Mouse (Mus musculus): ENCODE data around the gene Krt88. TPM values are rescaled to one million over a fixed set of nuclear protein-coding genes. Genes with fewer than 3 reads are reported as not detected.
A peak's percentile ranks its signal among the peaks of the same experiment; 100 is the strongest.

Gene Krt88
- total RNA-seq (2021), result not detected
- long read RNA-seq, result 0 reads

DNA sequence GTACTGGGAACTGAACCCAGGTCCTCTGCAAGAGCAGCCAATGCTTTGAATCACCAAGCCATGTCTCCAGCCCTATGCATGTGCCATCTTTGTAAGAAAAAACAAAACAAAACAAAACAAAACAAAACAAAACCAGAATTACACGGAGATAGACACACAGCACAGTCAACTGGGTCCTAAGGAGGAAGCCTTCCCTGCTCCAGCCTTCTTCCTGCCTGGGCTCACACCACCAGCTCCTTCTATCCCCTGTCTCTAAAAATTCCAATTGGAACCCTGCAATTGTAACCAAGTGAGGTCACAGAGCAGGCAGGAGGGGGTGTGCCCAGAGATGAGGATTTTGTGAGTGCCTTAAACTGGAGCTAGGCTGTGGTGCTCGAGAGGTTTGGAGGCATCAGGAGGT, at the start of gene Krt88:
Krt88 (plus strand) TSS at position 301 of the 400 bp plus-strand sequence.
- no peak for DNase-seq (ENCODE audit: low spot score in 2 of 2)

DNA sequence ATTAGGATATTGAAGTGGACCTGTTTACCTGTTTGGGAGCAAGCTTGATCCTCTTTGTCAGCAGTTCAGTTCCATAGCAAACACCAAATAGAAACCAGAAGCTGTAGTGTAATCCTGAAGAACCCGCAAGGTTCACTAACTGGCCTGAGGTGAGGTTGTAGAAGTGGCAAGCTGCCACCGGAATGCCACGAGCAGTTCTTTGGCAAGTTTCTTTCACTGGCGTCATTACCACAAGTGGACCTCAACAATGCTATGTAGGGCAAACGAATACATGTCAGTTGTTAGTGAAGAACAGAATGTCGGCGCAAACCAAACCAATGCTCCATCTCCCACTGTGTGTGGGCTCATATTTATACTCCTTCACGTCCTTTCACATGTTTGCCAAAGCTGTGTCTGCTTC, 49.3 kb upstream of the Krt88 start:
- no peak for DNase-seq (ENCODE audit: low spot score in 2 of 2)

DNA sequence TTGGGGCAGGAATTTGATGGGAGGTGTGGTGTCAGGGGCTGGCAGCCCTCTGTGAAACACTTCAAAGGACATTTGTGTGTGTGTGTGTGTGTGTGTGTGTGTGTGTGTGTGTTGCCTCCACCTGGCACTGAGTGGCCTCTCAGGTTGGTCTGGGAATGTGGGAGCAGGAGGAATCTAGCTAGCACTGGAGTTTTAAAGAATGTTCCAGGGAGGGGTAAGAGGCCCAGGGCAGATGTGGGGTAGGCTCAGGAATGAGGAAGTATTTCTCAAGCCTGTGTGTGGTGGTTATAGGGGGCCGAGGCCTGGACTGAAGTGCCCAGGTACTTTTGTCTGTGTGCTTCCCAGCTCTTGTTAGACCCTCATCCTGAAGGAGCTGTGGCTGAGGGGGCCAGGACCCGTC, 36.8 kb upstream of the Krt88 start, which contains the start of gene Krt7:
Krt7 (plus strand) TSS at position 269 of the 400 bp plus-strand sequence.
- DNase-seq (ENCODE audit: low spot score in 2 of 2), result no peak

DNA sequence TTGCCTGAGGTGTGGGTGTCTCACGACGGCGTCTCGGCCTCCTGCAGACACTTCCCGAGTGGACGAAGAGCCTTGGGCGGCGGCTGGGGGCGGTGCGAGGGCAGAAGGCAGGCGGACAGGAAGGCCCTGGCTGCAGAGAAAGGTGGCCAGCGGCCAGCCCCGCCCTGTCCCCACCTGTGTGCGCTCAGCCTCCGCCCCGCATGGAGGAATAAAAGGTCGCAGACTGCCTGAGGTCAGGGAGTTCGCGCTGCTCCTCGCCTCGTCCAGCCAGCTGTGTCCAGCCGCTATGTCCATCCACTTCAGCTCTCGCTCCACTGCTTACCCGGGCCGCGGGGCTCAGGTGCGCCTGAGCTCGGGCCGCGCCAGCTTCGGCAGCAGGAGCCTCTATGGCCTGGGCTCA, 35.4 kb upstream of the Krt88 start:
- no peak for DNase-seq (ENCODE audit: low spot score in 2 of 2)

DNA sequence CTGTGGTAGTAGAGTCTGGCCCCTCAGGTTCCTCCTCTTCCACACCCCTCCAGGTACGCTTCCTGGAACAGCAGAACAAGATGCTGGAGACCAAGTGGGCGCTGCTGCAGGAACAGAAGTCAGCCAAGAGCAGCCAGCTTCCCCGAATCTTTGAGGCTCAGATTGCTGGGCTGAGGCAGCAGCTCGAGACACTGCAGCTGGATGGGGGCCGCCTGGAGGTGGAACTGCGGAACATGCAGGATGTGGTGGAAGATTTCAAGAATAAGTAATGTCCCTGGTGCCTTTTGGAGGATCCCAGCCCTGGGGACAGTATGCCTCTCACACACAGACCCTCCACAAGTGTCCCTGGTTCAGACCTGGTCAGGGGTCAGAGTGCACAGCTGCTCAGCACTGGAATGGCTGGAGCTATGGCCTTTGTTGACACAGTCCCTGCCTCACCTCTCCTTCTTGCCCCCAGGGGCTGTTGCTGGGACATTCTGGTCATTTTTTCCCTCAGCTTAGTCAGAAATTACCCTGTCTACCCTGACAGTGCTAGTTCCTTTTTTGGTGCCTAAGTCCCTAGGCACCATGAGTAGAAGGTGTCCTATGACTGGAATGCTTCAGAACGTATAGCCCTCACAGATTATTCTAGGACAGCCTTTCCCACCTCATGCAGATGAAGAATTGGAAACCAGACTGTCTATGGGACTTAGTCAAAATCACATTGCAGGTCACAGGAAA, 33.5 kb upstream of the Krt88 start:
- DNase-seq (ENCODE audit: low spot score in 2 of 2), result no peak

DNA sequence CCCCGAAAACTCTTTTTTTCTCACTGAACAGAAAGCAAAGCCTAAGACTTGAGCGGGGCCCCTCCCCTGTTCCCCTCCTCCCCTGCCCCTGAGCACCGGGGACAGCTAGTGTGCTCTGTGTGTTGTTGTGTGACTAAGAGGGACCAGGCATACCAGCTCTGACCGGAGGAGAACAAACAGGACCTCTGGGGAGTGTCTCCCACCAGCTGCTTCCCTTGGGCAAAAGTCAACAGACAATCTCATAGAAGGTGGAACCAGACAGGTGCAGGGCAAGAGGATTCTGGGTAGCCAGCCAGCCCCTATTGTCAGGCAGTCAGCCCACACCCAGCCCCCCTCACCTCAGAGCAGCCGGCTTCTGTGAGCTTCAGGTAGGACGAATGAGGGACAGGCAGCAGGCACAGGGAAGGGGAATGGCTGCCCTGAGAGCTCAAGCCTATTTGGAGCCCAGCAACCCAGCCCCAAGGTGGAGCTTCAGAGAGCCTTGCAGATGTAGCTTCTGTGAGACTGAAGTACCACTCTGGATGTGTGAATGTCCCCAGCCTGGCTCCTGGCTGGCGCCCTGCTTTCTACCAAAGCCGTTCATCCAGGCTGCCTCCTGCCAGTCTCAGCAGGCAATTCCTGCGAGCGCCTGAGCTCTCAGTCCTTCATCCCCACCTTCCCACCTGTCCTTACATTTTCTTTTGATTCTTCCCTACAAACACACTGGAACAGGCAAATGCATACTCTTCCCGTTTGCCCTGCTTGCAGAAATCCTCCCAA, 32.6 kb upstream of the Krt88 start:
- DNase-seq (ENCODE audit: low spot score in 2 of 2), result no peak

DNA sequence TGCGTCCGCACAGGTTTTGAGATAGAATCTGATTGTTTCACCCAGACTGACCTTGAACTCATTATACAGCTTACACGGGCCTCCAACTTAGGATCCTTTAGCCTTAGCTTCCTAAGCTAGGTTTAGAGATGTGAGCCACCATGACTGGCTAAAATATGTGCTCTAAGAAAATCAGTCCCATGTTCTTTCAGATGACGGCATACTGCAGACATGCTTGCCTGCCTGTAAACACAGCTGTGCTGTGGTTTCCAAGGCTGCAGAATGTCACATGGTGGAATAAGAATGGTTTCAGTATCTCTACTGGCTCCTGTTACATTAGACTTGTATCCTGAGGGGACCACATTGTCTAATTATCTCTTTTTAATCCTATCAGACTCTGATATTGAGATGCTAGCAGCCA, 28.6 kb upstream of the Krt88 start:
- DNase-seq (ENCODE audit: low spot score in 2 of 2), result peak; percentile 13 to 26

DNA sequence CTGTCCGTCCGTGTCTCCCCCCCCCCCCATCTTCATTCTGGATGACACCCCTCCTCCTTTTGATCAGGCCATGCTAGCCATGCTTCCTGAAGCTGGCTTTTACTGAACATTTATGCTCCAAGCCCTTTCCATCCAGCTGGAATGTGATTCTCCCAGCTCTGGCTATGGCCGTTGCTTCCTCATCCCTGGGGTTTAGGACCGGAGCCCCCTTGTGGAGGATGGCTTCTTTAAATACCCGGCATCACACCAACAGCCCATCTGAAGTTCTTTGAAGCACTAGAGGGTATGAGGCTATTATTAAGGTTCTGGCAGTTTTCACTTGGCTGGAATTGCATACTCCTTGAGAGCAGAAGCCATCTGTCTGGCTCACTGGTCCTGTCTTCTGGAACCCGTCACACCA, 26.6 kb upstream of the Krt88 start:
- peak in 1 of 2 experiments; percentile 16 for DNase-seq (ENCODE audit: low spot score in 2 of 2)

DNA sequence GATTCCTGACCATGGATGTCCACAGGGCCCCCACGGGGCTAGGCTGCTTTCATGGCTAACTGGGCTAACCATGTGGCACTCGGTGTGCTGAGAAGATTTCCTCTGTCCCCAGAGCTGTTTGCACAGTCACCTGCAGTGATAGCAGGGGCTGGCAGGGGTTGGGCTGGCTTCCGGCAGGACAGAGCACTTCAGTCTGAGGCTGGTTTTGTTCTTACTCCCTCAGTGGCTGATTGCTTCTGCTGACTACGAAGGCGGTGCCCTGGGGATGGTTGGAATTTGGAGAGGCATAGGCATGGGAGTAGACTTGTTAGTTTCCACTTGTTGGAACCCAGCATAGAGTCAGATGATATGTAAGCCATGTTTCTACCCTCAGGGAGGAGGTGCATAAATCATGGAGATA, 22.6 kb upstream of the Krt88 start:
- DNase-seq (ENCODE audit: low spot score in 2 of 2), result no peak

DNA sequence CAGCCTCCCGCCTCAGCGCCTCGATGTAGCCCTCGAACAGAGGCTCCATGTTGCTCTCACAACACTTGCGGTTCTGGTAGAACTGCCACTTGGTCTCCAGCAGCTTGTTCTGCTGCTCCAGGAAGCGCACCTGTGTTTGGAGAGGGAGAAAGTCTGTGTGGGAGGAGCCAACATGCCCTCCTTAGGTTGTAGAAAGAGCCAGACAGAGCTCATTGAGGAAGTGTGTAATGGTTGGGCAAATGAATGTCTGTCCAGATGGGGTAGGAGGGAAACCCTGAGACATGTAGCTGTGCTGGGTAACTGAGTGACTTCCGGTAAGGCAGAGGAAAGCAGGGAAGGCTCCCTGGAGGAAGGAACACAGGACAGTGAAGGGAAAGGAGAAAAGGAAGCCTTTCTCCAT, 10.9 kb upstream of the Krt88 start:
- DNase-seq (ENCODE audit: low spot score in 2 of 2), result no peak

DNA sequence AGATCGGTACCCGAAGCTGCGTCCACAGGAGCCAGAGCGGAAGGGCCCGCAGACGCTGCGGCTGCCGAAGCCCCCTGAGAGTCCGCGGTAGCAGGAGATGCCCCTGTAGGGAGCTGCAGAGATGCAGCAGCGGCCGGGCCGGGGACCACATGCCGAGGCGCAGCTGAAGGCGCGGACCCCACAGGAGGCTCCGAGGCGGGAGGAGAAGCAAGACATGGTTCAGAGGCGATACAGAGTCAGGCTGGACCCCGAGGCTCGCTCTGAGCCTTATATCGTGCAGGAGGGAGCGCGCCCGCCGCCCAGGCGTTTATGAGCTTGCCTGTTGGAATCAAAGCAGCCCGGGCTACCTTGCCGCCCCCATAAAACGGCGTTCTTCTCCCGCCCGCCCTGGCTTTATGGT, 9.0 kb upstream of the Krt88 start, which contains the start of gene Krt87:
Krt87 (minus strand) TSS at position 250 of the 400 bp plus-strand sequence.
- DNase-seq (ENCODE audit: low spot score in 2 of 2), result no peak

DNA sequence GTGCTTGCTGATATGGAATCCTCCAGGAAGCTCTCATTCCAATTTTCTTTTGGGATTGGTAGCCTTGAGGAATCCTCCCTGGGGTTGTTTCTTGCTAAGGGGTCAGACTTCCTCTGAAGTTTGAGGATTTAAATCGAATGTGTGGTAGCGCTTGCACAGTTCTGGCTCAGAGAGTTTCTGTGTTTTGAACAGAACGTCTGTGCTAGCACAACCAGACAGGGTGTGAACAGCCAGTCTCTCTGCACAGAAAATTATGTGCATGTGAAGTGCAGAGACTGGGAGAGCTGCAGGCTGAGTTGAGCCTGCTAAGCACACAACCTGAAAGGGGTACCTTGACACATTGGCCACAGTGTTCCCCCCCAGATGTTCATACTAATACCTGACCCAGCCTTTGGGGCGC, 6.7 kb upstream of the Krt88 start:
- DNase-seq (ENCODE audit: low spot score in 2 of 2), result peak; percentile 36 to 70

DNA sequence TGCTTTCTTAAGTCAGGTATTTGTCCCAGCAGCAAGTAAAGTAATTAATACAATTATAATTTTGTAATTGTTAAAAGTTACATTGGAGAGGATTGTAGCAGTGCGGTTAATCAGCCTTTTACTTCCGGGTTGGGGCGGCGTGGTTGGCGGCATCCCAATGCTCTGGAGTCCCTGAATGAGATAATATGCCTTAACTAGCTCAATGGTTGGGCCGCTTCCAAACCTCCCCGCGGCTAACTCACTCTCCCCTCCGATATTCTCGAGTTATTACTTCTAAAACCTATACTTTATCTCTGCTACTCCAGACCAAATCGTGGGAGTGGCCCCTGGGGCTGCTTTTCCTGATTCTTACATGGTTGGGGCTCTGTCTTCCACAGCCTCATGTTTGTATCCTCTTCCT, 972 bp upstream of the Krt88 start:
- DNase-seq (ENCODE audit: low spot score in 2 of 2), result peak in 1 of 2 experiments; percentile 9

DNA sequence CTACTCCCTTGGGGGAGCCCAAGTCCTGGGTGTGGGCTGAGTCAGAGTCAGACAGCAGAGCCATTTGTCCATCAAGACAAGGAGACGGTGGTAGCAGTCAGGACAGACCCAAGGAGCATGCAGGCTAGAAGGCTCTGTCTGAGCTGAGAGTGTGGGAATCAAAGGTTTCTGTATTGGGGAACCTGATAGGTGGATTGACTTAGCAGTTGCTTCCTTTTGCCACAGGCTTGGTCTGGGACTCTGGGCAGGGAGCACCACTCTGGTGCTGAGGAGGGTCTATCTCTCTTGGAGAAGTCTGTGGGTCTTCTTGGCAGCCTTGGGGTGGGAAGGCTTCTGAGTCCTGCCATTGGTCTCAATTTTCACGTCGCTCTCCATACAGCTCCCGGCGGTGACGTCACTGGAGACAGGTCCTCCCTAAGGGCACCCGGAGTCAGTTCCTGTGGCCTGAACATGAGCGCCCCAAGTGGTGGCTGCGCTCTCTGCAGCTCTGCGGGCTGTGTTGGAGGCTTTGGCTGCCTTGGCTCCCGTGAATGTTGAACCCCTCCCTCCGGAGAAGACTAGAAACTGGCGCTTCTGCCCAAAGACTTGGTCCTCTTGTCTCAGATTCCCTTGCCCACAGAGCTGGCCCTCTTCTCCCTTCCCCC, 5.7 kb downstream of the Krt88 start:
- DNase-seq (ENCODE audit: low spot score in 2 of 2), result peak; percentile 47 to 86

DNA sequence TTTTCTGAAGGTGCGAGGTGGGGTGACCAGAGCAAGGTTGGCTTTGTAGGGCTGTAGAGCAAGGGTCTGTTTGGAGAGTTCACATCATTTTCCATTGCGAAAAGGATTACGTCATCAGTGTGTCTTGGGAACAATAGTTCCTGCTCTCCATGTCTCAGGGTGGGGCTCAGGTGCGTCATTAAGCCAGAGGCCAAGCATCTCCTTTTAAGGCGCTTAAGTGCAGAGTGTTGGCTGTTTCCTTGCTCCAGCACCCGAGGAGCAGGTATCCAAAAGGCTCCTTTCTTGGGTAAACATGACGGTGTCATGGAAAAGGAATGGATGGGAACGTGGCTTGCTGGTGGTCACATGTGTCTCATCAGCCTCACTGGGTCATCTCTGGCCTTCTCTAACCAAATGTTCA, 7.2 kb downstream of the Krt88 start:
- DNase-seq (ENCODE audit: low spot score in 2 of 2), result no peak

DNA sequence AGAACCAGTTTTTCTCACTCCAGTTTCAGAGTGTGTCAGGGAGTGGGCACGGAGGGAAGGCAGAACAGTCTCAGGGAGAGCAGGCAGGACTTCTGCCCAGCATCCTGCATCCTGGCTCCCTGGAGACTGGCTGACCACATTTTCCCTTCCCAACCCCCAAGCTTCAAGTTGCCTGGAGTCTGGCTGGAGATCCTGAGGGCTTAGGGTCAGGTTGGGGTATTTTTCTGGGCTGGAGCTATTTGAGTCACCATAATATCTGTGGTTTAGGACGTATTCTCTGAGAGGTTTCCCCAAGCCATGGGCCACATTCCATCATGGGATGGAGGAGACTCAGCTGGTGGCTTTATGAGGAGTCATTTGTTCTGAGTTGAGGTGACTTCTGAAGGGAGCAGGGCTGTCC, 7.7 kb downstream of the Krt88 start:
- DNase-seq (ENCODE audit: low spot score in 2 of 2), result no peak

DNA sequence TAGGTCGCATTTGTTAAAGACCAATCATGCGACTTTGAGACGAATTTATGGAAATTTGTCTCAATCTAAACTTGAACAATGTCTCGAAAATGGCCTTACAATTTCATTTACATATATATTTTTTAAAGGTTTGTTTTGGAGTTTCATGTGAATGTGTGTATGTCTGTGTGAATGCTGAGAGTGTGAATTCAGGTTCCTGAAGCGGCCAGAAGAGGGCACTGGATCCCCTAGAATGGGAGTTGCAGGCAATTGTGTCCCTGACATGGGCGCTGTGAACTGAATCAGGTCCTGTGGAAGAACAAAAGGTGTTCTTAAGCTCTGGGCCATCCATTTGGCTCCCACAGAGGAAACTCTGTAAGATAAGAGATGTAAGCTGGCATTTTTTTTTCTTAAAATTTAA, 8.3 kb downstream of the Krt88 start:
- no peak for DNase-seq (ENCODE audit: low spot score in 2 of 2)

DNA sequence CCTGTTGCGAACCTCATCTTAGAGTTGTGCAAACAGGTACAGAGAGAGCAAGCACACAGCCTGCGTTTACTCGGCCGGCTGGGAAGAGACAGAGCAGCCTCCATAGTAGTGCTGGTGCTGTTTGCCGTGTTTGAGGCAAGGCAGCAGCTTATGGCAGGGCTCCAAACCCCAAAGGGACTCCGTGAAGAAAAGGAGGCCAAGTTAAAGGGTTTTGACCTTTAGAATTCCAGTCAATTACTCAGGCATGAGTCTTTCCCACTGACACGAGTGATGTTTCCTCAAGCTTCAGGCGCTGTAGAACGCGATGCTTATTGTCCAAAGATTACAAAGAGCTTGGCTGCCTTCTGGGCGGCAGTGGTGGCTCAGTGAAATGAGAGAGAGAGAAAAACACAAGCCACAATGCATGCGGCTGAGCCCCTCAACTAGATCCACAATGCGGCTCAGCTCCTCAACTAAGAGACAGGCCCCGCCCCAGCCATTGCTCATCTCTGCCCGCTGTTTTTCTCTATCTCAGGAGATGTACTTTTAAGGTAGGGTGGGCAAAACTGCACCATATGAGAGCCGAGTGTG, 10.9 kb downstream of the Krt88 start:
- no peak for DNase-seq (ENCODE audit: low spot score in 2 of 2)

DNA sequence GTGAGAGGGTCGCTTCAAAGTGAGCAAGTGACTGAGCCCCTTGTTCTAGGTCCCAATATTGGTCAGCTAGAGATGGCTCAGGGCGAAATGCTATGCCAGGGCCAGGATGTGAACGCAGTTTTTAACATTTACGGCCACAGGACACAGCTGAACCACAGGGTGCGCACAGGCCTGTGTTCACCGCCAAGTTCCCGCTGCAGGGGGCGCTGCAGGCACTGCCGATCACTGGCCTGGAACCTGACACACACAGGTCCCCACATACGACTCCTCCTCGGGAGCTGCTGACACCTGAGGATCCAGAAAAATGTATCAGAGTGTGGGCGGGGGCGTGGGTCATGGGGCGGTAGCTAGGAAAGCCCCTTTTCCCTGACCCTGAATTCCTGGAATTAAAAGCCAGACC, 11.7 kb downstream of the Krt88 start:
- DNase-seq (ENCODE audit: low spot score in 2 of 2), result no peak

DNA sequence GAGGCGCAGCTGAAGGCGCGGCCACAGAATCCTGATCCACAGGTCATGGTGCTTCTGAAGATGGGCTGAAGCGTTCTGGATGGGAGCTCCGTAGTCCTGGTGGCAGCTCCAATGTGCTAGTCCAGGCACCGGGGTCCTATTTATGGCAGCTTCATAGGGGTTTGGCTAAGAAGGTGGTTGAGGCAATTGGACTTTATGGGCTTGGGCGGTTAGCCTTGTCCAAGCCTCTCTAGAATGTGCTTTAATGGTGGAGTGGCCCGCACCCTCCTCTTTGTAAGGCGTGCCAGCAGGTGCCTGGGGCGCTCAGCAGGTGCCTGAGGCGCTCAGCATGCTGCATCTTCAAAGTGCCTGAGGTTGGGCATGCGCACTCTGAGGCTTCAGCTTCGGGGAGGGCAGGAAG, 16.1 kb downstream of the Krt88 start, which contains the start of gene Krt81:
Krt81 (minus strand) TSS at position 101 of the 400 bp plus-strand sequence.
- no peak for DNase-seq (ENCODE audit: low spot score in 2 of 2)

DNA sequence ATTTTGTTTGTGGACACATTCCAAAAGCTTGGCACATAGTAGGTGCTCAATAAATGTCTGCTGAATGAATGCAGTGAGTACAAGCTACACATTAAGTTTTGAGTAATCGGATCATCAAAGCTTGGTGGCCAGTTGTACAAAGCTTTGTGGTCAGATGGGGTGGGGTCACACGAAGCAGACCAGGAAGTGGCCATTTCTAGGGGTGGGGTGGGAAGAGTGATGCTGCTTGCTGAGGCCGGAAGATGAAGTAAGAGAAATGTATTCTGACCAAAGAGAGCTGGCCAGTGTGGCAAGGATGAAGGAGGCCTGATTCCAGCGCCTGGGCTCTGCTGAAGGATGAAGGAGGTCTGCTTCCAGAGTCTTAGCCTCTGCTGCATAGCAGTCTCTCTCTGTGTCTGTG, 21.5 kb downstream of the Krt88 start:
- no peak for DNase-seq (ENCODE audit: low spot score in 2 of 2)
